Mouse (Mus musculus): ENCODE results near the gene Fam43a.
A peak's percentile ranks its signal among the peaks of the same experiment; 100 is the strongest.

The Fam43a gene

GRCm38 (mm10) chr16:30595835-30596557 lies 3.5 kb upstream of the Fam43a start:
- no peak for DNase-seq (ENCODE audit: low spot score)

- DNase-seq (ENCODE audit: low spot score) = peak; percentile 65
These were observed 2.4 kb upstream of the Fam43a start for GRCm38 (mm10) chr16:30596959-30597681.

GRCm38 (mm10) chr16:30600431-30601045 lies 1.0 kb downstream of the Fam43a start:
- DNase-seq (ENCODE audit: low spot score) = no peak

- no peak for DNase-seq (ENCODE audit: low spot score)
These were observed 1.7 kb downstream of the Fam43a start for GRCm38 (mm10) chr16:30601046-30601832.

- DNase-seq (ENCODE audit: low spot score) = no peak
These were observed 2.4 kb downstream of the Fam43a start for GRCm38 (mm10) chr16:30601946-30602345.

GRCm38 (mm10) chr16:30602684-30603530 lies 3.4 kb downstream of the Fam43a start:
- DNase-seq (ENCODE audit: low spot score) = no peak

GRCm38 (mm10) chr16:30603531-30603842 lies 4.0 kb downstream of the Fam43a start:
- DNase-seq (ENCODE audit: low spot score) = no peak

- no peak for DNase-seq (ENCODE audit: low spot score)
These were observed 4.7 kb downstream of the Fam43a start for GRCm38 (mm10) chr16:30604061-30604806.

GRCm38 (mm10) chr16:30604807-30605137 lies 5.2 kb downstream of the Fam43a start:
- no peak for DNase-seq (ENCODE audit: low spot score)

- no peak for DNase-seq (ENCODE audit: low spot score)
These were observed 6.0 kb downstream of the Fam43a start for GRCm38 (mm10) chr16:30605528-30605927.

- no peak for DNase-seq (ENCODE audit: low spot score)
These were observed 8.3 kb downstream of the Fam43a start for GRCm38 (mm10) chr16:30607868-30608267.

GRCm38 (mm10) chr16:30611331-30611730 lies 11.8 kb downstream of the Fam43a start:
- DNase-seq (ENCODE audit: low spot score) = no peak

GRCm38 (mm10) chr16:30613122-30613521 lies 13.6 kb downstream of the Fam43a start:
- DNase-seq (ENCODE audit: low spot score) = no peak

- DNase-seq (ENCODE audit: low spot score) = no peak
These were observed 14.6 kb downstream of the Fam43a start for GRCm38 (mm10) chr16:30614122-30614521.

GRCm38 (mm10) chr16:30614705-30615317 lies 15.3 kb downstream of the Fam43a start:
- no peak for DNase-seq (ENCODE audit: low spot score)

GRCm38 (mm10) chr16:30616281-30616680 lies 16.8 kb downstream of the Fam43a start:
- no peak for DNase-seq (ENCODE audit: low spot score)

GRCm38 (mm10) chr16:30623645-30624044 lies 24.1 kb downstream of the Fam43a start:
- no peak for DNase-seq (ENCODE audit: low spot score)

- no peak for DNase-seq (ENCODE audit: low spot score)
These were observed 25.1 kb downstream of the Fam43a start for GRCm38 (mm10) chr16:30624640-30625039.

GRCm38 (mm10) chr16:30627586-30628337 lies 28.2 kb downstream of the Fam43a start:
- DNase-seq (ENCODE audit: low spot score) = no peak

- DNase-seq (ENCODE audit: low spot score) = no peak
These were observed 28.9 kb downstream of the Fam43a start for GRCm38 (mm10) chr16:30628401-30628800.

Data from spleen, adult 12 weeks (tissue).